Comparison of ENCODE assay signal across 8 mouse cellular contexts in genomic region chr7:45784524-45785372, GRCm38 (mm10). TPM values are rescaled to one million over a fixed set of nuclear protein-coding genes. Genes with fewer than 3 reads are reported as not detected.
A peak's percentile ranks its signal among the peaks of the same experiment; 100 is the strongest.
DNase-seq lines count a peak whose midpoint lies in the region; ATAC-seq and TF ChIP-seq lines count a peak whose summit lies in the region.

Gene Sult2b1 (minus strand): TSS chr7:45784669.

- peak within 1 kb of the TSS; percentile 53 for H3K4me3 ChIP-seq in erythroblast, embryonic 14.5 days (replicated peaks)
- H3K4me3 ChIP-seq in embryonic fibroblast, embryonic 13.5 days (ENCODE audit: insufficient read depth, low read length): peak within 1 kb of the TSS; percentile 78
- H3K4me3 ChIP-seq in intestine, embryonic 15.5 days (replicated peaks): peak within 1 kb of the TSS; percentile 62
- peak within 1 kb of the TSS; percentile 72 for H3K4me3 ChIP-seq in neural tube, embryonic 15.5 days (replicated peaks)

- H3K27me3 ChIP-seq in erythroblast, embryonic 14.5 days (ENCODE audit: control insufficient read depth): peaks cover 78% of the 10 kb centered on the region
- no peaks in the 10 kb centered on the region for H3K27me3 ChIP-seq in intestine, embryonic 15.5 days (replicated peaks)
- H3K27me3 ChIP-seq in neural tube, embryonic 15.5 days (replicated peaks): 0 out of 2 replicates have a peak, but pooled peaks cover 3% of the 10 kb centered on the region

- no peak within 1 kb of the TSS for H3K27ac ChIP-seq in embryonic fibroblast, embryonic 13.5 days (ENCODE audit: insufficient read depth, low read length)
- no peak within 1 kb of the TSS for H3K27ac ChIP-seq in intestine, embryonic 15.5 days
- peak within 1 kb of the TSS; percentile 99 for H3K27ac ChIP-seq in neural tube, embryonic 15.5 days (replicated peaks)

- H3K9me3 ChIP-seq in erythroblast, embryonic 14.5 days (ENCODE audit: control insufficient read depth, low read length): peaks cover 3% of the 10 kb centered on the region; the same call in 1 of the 2 replicates
- no peaks in the 10 kb centered on the region for H3K9me3 ChIP-seq in intestine, embryonic 15.5 days
- H3K9me3 ChIP-seq in neural tube, embryonic 15.5 days (replicated peaks): no peaks in the 10 kb centered on the region

- H3K4me2 ChIP-seq in intestine, embryonic 15.5 days (replicated peaks): peak within 1 kb of the TSS; percentile 79
- H3K4me2 ChIP-seq in neural tube, embryonic 15.5 days: peak within 1 kb of the TSS; percentile 90

- H3K36me3 ChIP-seq in erythroblast, embryonic 14.5 days (ENCODE audit: control insufficient read depth): no peaks in the 10 kb centered on the region
- H3K36me3 ChIP-seq in intestine, embryonic 15.5 days: no peaks in the 10 kb centered on the region
- H3K36me3 ChIP-seq in neural tube, embryonic 15.5 days: peaks cover 26% of the 10 kb centered on the region

- no peak for ATAC-seq in erythroblast, adult 5-6 weeks (replicated peaks; ENCODE audit: low FRiP score, poor library complexity, severe bottlenecking)
- ATAC-seq in intestine, embryonic 15.5 days: peak; percentile 37
- peak; percentile 80 for ATAC-seq in neural tube, embryonic 15.5 days (ENCODE audit: low FRiP score)

- no peak for TF ChIP-seq POLR2A in embryonic fibroblast, embryonic 13.5 days (IDR thresholded peaks at IDR 0.05; ENCODE audit: low read depth, low read length)

- H3K4me1 ChIP-seq in erythroblast, embryonic 14.5 days (ENCODE audit: control insufficient read depth): peaks cover 7% of the 10 kb centered on the region
- peaks cover 6% of the 10 kb centered on the region; the same call in 1 of the 2 replicates for H3K4me1 ChIP-seq in embryonic fibroblast, embryonic 13.5 days (ENCODE audit: control insufficient read depth, insufficient read depth, low read length)
- H3K4me1 ChIP-seq in intestine, embryonic 15.5 days (replicated peaks): peaks cover 31% of the 10 kb centered on the region
- H3K4me1 ChIP-seq in neural tube, embryonic 15.5 days: peaks cover 36% of the 10 kb centered on the region

- no peak for TF ChIP-seq CTCF in embryonic fibroblast, embryonic 13.5 days (IDR thresholded peaks at IDR 0.05; ENCODE audit: borderline replicate concordance, insufficient read depth, low read length)

- intact Hi-C loops in left cerebral cortex, postnatal 4 days (cut with DNase I): no loop called here
- intact Hi-C loops in gastrocnemius, postnatal 36 days (cut with DNase I): no loop called here

- 24% methylated on average over 18 of the region's 20 CpGs for WGBS in intestine, embryonic 15.5 days
- WGBS in neural tube, embryonic 15.5 days: 11% methylated on average over 18 of the region's 20 CpGs

- DNase-seq in adrenal gland, postnatal 36 days: peak; percentile 57 to 73
- peak; percentile 97 for DNase-seq in left cerebral cortex, postnatal 4 days
- no peak for DNase-seq in gastrocnemius, postnatal 36 days

- H3K9ac ChIP-seq in intestine, embryonic 15.5 days: peak within 1 kb of the TSS; percentile 41
- H3K9ac ChIP-seq in neural tube, embryonic 15.5 days (replicated peaks): peak within 1 kb of the TSS; percentile 92

RNA-seq across cellular contexts. Expression of gene Sult2b1, which starts in this region (rescaled TPM):
- 0.04 TPM in 1 of 2 replicates, not detected in the other for polyA plus RNA-seq in erythroblast, embryonic 14.5 days (2012)
- total RNA-seq in erythroblast, adult 5-6 weeks (2015; ENCODE audit: low replicate concordance): not detected in 2 replicates
- total RNA-seq in erythroblast, adult 5-6 weeks (2017; ENCODE audit: low replicate concordance): not detected in 2 replicates
- total RNA-seq in adrenal gland, postnatal 36 days (2021): 1 to 10 TPM; 1.1 to 1.4 TPM
- polyA plus RNA-seq in embryonic fibroblast, embryonic 13.5 days (2011; ENCODE audit: insufficient read length, low read depth, missing spikeins): 0.44 TPM in 1 of 2 replicates, not detected in the other
- 2.8 and 2.9 TPM in 2 replicates for polyA plus RNA-seq in intestine, embryonic 15.5 days (2015; fragmentation: Nextera tagmentation; extraction: Ambion mirVana)
- total RNA-seq in left cerebral cortex, postnatal 4 days (2021): 1 to 10 TPM; 4.9 to 5.5 TPM
- 7.1 and 8.6 TPM in 2 replicates for polyA plus RNA-seq in neural tube, embryonic 15.5 days (2015; fragmentation: Nextera tagmentation; extraction: Ambion mirVana)
- total RNA-seq in gastrocnemius, postnatal 36 days (2021): not detected

Comparison
In these comparisons a context has a peak if more than half of its experiments do, and no peak if none do; other contexts are left out.
1. DNase-seq: peak in adrenal gland, postnatal 36 days (2 of 2) and left cerebral cortex, postnatal 4 days (single experiment); none in gastrocnemius, postnatal 36 days (0 of 2).
2. Peak in every context shown above with its lines, with median percentiles within 50 percentile points of each other: H3K4me3 ChIP-seq.